Mouse (Mus musculus) midbrain, embryonic 11.5 days (tissue): ENCODE data around the gene Elavl3. TPM values are rescaled to one million over a fixed set of nuclear protein-coding genes. Genes with fewer than 3 reads are reported as not detected.
A peak's percentile ranks its signal among the peaks of the same experiment; 100 is the strongest.

Experiments used
- ATAC-seq: fragments of 200-750 bp; cut with Nextera tagmentation; 2 replicates; pipeline ENCODE4 v1.8.0; 2017; ENCODE audit warnings: moderate TSS enrichment, moderate library complexity; ENCODE audit not compliant: low FRiP score
- DNase-seq: peaks from one replicate; pipeline ENCODE4 v3.0.0; 2015; ENCODE audit warnings: low spot score; ENCODE audit errors: missing footprints
- H3K27ac ChIP-seq: fragments of 300-500 bp; sonication (generic); 2 replicates; pipeline ENCODE4 v1.5.1; 2014; ENCODE audit warnings: low read depth, low read length
- H3K27me3 ChIP-seq: fragments of 300-500 bp; sonication (generic); 2 replicates; pipeline ENCODE4 v1.6.1; 2014; ENCODE audit warnings: mild to moderate bottlenecking, low read length, moderate library complexity, mixed read lengths; ENCODE audit not compliant: control insufficient read depth, insufficient read depth
- H3K36me3 ChIP-seq: fragments of 300-500 bp; sonication (generic); 2 replicates; pipeline ENCODE4 v1.6.1; 2014; ENCODE audit warnings: mild to moderate bottlenecking, low read length, moderate library complexity, mixed read lengths; ENCODE audit not compliant: control insufficient read depth, insufficient read depth
- H3K4me1 ChIP-seq: fragments of 300-500 bp; sonication (generic); 2 replicates; pipeline ENCODE4 v1.6.1; 2014; ENCODE audit warnings: low read length; ENCODE audit not compliant: control insufficient read depth, insufficient read depth
- H3K4me2 ChIP-seq: fragments of 300-500 bp; sonication (generic); 2 replicates; pipeline ENCODE4 v1.6.1; 2014; ENCODE audit warnings: mild to moderate bottlenecking, moderate library complexity
- H3K4me3 ChIP-seq: fragments of 300-500 bp; sonication (generic); 2 replicates; pipeline ENCODE4 v1.5.1; 2014; ENCODE audit warnings: low read depth, low read length
- H3K9ac ChIP-seq: fragments of 300-500 bp; sonication (generic); 2 replicates; pipeline ENCODE4 v1.6.1; 2014; ENCODE audit warnings: low read length
- H3K9me3 ChIP-seq: fragments of 300-500 bp; sonication (generic); 2 replicates; pipeline ENCODE4 v1.6.1; 2016; ENCODE audit warnings: low read length; ENCODE audit not compliant: control insufficient read depth
- WGBS: fragments of 180-500 bp; shearing (Covaris S2); extraction: QIAGEN DNeasy Blood & Tissue Kit; methylation state at CpG from one replicate; pipeline ENCODE4 v1.1.7; 2014; 5-methylcytosine and 5-hydroxymethylcytosine counted together
- polyA plus RNA-seq: library from polyadenylated mRNA; unstranded; fragments of >200 nt; fragmentation: Nextera tagmentation; extraction: Ambion mirVana; gene quantifications from 2 replicates; pipeline ENCODE4 v1.2.1, GENCODE M21; 2014

Elavl3 gene
- polyA plus RNA-seq, 1 experiment from 2014 or later, result 49.8 TPM

GRCm38 (mm10) chr9:22053657-22054056, 1.8 kb upstream of the Elavl3 start:
- no peak for ATAC-seq
- no peak overlapping the region for H3K9ac ChIP-seq
- no peak overlapping the region for H3K4me3 ChIP-seq
- H3K4me2 ChIP-seq, result no peak overlapping the region
- peaks cover 25% of the 10 kb centered on the region for H3K4me1 ChIP-seq
- no peak overlapping the region for H3K27ac ChIP-seq
- H3K27me3 ChIP-seq, result peaks cover 8% of the 10 kb centered on the region
- WGBS, result 34% methylated on average over 7 of the region's 7 CpGs
- H3K9me3 ChIP-seq, result no peaks in the 10 kb centered on the region
- peak; percentile 89 for DNase-seq
- peaks cover 4% of the 10 kb centered on the region for H3K36me3 ChIP-seq

DNA sequence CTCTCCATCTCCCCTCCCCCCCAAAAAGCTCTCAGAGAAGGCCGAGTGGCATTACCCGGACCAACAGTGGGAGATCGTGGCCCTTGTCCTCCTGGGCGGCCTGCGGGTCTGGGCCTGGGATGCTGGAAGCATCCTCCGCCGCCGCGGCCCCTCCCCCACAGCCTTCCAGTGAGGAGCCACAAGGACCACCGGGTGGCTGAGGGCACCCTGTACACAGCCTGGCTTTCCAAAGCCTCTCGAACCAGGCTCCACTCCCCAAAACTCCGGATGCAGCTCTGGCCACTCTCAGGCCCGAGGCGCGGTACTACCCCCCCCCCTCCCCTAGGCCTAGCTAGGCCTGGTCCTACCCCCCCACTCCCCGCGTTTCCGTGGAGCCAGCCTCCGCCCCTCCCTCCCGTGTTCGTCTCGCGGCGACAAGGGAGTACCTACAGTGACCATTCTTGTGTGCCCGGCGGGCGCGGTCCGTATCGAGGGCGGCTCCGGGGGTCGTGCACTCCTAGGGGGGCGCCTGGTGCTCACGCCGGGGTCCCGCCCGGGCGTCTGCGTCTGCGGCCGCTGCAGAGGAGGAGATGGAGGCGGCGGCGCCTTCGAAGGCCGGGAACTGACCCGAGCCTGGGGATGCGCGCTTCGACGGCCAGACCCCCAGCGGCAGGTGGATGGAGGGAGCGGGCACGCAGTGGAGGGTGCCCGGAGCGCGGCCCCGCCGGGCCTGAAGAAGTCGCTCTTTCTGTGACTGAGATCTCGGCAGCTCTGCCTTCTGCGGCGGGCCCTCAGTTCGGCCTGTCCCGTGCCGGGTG, 464 bp downstream of the Elavl3 start:
- H3K4me1 ChIP-seq, result peaks cover 37% of the 10 kb centered on the region
- peak overlapping the region; percentile 93 for H3K9ac ChIP-seq
- peak overlapping the region; percentile 86 for H3K4me3 ChIP-seq
- H3K27ac ChIP-seq, result peak overlapping the region; percentile 86
- 1% methylated on average over 63 of the region's 67 CpGs for WGBS
- no peaks in the 10 kb centered on the region for H3K9me3 ChIP-seq
- H3K36me3 ChIP-seq, result no peaks in the 10 kb centered on the region
- peak overlapping the region; percentile 71 for H3K4me2 ChIP-seq
- peak; percentile 28 for ATAC-seq
- H3K27me3 ChIP-seq, result peaks cover 8% of the 10 kb centered on the region
- peak; percentile 96 for DNase-seq

- Histone ChIP-seq H3K27me3 (peaks cover 8% of the 10 kb centered on the region), H3K4me1 (peaks cover 37% of the 10 kb centered on the region)
- under 1% methylated on average over 43 of the region's 43 CpGs for WGBS
These were observed 1.4 kb downstream of the Elavl3 start for GRCm38 (mm10) chr9:22050351-22050889.

GRCm38 (mm10) chr9:22049721-22050270, 2.0 kb downstream of the Elavl3 start:
- ATAC-seq, result no peak; the same call in 1 of the 2 replicates
- WGBS, result 42% methylated on average over 4 of the region's 4 CpGs

More at GRCm38 (mm10) chr9:22050351-22050889, 1.4 kb downstream of the Elavl3 start:
- ATAC-seq (peak; percentile 78), DNase-seq (peak; percentile 99)
- Histone ChIP-seq H3K4me3 (peak overlapping the region; percentile 86), H3K9ac (peak overlapping the region; percentile 93), H3K9me3 (no peaks in the 10 kb centered on the region), H3K36me3 (no peaks in the 10 kb centered on the region), H3K4me2 (peak overlapping the region; percentile 71), H3K27ac (peak overlapping the region; percentile 86)

DNA sequence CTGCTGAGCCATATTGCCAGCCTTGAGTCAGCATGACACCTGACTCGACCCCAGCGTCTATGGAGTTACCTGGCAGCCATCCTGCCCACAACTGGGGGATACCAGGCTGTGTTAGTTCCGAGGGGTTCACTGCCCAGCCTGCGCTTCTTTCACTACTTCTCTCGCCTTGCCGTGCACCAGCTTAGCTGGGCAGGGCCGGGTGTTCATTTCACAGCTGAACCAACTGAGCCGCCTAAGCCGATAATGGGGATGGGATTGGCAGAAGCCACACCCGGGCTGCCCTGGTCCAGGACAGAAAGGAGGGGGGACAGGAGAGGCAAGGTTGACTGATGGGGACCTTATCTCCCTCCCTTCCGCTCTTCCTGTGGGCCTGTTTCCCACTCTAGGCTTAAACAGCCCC, 2.5 kb downstream of the Elavl3 start:
- Histone ChIP-seq H3K4me3 (peak overlapping the region; percentile 86), H3K36me3 (no peaks in the 10 kb centered on the region), H3K27ac (peak overlapping the region; percentile 86), H3K27me3 (peaks cover 8% of the 10 kb centered on the region), H3K4me2 (peak overlapping the region; percentile 71), H3K4me1 (peaks cover 31% of the 10 kb centered on the region), H3K9ac (peak overlapping the region; percentile 93), H3K9me3 (no peaks in the 10 kb centered on the region)
- DNase-seq, result no peak
- 64% methylated on average over 11 of the region's 11 CpGs for WGBS
- no peak for ATAC-seq

More at GRCm38 (mm10) chr9:22049721-22050270, 2.0 kb downstream of the Elavl3 start:
- H3K36me3 ChIP-seq, result no peaks in the 10 kb centered on the region
- H3K27me3 ChIP-seq, result peaks cover 8% of the 10 kb centered on the region
- H3K9ac ChIP-seq, result peak overlapping the region; percentile 93
- peak; percentile 91 for DNase-seq
- H3K9me3 ChIP-seq, result no peaks in the 10 kb centered on the region
- H3K27ac ChIP-seq, result peak overlapping the region; percentile 86
- peaks cover 35% of the 10 kb centered on the region for H3K4me1 ChIP-seq
- peak overlapping the region; percentile 71 for H3K4me2 ChIP-seq
- H3K4me3 ChIP-seq, result peak overlapping the region; percentile 86

DNA sequence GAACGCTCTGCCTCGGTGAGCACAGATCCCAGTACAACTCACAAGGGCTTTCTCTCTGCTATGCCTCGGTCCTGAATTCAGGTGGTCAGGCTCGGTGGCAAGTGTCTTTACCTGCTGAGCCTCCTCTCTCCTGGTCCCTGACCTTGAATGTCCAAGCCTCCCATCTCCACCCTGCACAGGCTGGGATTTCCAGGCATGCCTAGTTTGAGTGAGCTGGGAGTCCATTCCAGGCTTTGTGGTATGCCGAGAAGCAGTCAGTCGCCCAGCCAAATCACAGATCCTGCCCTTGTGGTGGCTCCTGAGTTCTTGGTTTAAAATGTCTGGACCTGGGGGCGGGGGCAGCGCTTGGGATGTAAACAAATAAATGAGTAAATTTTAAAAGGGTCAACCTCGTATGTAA, 4.5 kb downstream of the Elavl3 start:
- no peaks in the 10 kb centered on the region for H3K36me3 ChIP-seq
- no peak overlapping the region for H3K9ac ChIP-seq
- WGBS, result 66% methylated on average over 9 of the region's 9 CpGs
- H3K27ac ChIP-seq, result no peak overlapping the region
- peaks cover 31% of the 10 kb centered on the region for H3K4me1 ChIP-seq
- H3K4me2 ChIP-seq, result no peak overlapping the region
- no peaks in the 10 kb centered on the region for H3K9me3 ChIP-seq
- ATAC-seq (no peak), DNase-seq (peak; percentile 84)
- H3K4me3 ChIP-seq, result no peak overlapping the region
- H3K27me3 ChIP-seq, result peaks cover 5% of the 10 kb centered on the region

DNA sequence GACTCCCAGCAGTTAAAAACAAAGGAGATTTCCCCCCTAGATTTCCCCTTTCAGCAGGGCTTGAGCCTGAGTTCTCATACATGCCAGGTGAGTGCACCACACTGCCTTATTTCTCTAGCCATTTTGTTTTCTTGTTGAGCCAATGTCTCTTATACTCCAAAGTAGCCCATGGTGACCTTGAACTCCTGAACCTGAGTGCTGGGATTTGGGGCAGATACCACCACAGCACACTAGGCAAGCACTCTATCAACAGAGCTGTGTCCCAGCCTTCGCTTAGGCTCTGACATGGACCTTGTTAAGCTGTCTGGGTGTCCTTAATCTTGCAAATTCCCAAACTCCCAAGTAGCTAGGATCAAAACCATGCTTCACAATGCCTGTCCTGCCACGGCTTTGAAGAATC, 10.0 kb downstream of the Elavl3 start:
- 65% methylated on average over 2 of the region's 2 CpGs for WGBS
- no peaks in the 10 kb centered on the region for H3K27me3 ChIP-seq
- H3K27ac ChIP-seq, result no peak overlapping the region
- H3K4me1 ChIP-seq, result no peaks in the 10 kb centered on the region
- no peaks in the 10 kb centered on the region for H3K9me3 ChIP-seq
- H3K4me3 ChIP-seq, result no peak overlapping the region
- no peak for ATAC-seq
- H3K9ac ChIP-seq, result no peak overlapping the region
- DNase-seq, result no peak
- no peaks in the 10 kb centered on the region for H3K36me3 ChIP-seq
- H3K4me2 ChIP-seq, result no peak overlapping the region

DNA sequence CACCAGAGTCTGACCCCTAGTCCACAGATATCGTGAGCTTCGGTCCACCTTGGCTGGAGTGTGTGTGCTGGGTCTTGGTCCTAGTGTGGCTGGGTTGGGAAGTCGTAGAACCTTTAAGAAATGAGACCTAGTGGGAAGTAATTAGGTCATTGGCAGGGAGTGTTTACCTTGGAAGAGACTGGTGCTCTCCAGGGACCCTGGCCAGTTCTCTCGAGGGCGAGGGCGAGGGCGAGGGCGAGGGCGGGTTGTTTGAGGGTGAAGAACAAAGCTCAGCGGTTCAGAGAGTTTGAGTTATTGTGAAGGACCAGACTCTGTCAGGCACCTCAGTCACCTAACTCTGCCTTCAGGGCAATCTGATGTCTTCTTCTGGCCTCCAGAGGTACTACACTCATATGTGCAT, 14.0 kb downstream of the Elavl3 start:
- 82% methylated on average over 10 of the region's 10 CpGs for WGBS
- Histone ChIP-seq H3K4me1 (peaks cover 9% of the 10 kb centered on the region; the same call in 1 of the 2 replicates), H3K27ac (no peak overlapping the region), H3K4me2 (no peak overlapping the region), H3K4me3 (no peak overlapping the region), H3K9me3 (no peaks in the 10 kb centered on the region), H3K27me3 (no peaks in the 10 kb centered on the region), H3K36me3 (no peaks in the 10 kb centered on the region; the same call in 1 of the 2 replicates), H3K9ac (no peak overlapping the region)
- no peak for ATAC-seq
- no peak for DNase-seq
